Mouse (Mus musculus) forebrain, embryonic 13.5 days (tissue): Measurements from ENCODE around the gene Syt1. TPM values are rescaled to one million over a fixed set of nuclear protein-coding genes. Genes with fewer than 3 reads are reported as not detected.
A peak's percentile ranks its signal among the peaks of the same experiment; 100 is the strongest.

ENCODE experiments used
- ATAC-seq: fragments of 200-750 bp; cut with Nextera tagmentation; 2 replicates; pipeline ENCODE4 v1.8.0; 2017
- H3K27ac ChIP-seq: fragments of 300-500 bp; sonication (generic); 2 replicates; pipeline ENCODE4 v1.5.1; 2015; ENCODE audit warnings: inconsistent platforms, mild to moderate bottlenecking, moderate library complexity
- H3K27me3 ChIP-seq: fragments of 300-500 bp; sonication (generic); 2 replicates; pipeline ENCODE4 v1.6.1; 2015; ENCODE audit warnings: mild to moderate bottlenecking, inconsistent platforms
- H3K36me3 ChIP-seq: fragments of 300-500 bp; sonication (generic); 2 replicates; pipeline ENCODE4 v1.6.1; 2015; ENCODE audit warnings: mild to moderate bottlenecking, inconsistent platforms; ENCODE audit not compliant: poor library complexity, severe bottlenecking
- H3K4me1 ChIP-seq: fragments of 300-500 bp; sonication (generic); 2 replicates; pipeline ENCODE4 v1.6.1; 2015; ENCODE audit warnings: inconsistent platforms
- H3K4me2 ChIP-seq: fragments of 300-500 bp; sonication (generic); 2 replicates; pipeline ENCODE4 v1.6.1; 2015; ENCODE audit warnings: inconsistent platforms, mild to moderate bottlenecking, moderate library complexity
- H3K4me3 ChIP-seq: fragments of 300-500 bp; sonication (generic); 2 replicates; pipeline ENCODE4 v1.5.1; 2015; ENCODE audit warnings: mild to moderate bottlenecking, inconsistent platforms
- H3K9ac ChIP-seq: fragments of 300-500 bp; sonication (generic); 2 replicates; pipeline ENCODE4 v1.6.1; 2015; ENCODE audit warnings: mild to moderate bottlenecking, inconsistent platforms
- H3K9me3 ChIP-seq: fragments of 300-500 bp; sonication (generic); replicated peaks from 2 replicates; pipeline ENCODE4 v1.6.1; 2016; ENCODE audit warnings: inconsistent platforms
- WGBS: fragments of 180-500 bp; shearing (Covaris S2); methylation state at CpG from one replicate; pipeline ENCODE4 v1.1.7; 2015; 5-methylcytosine and 5-hydroxymethylcytosine counted together
- polyA plus RNA-seq: library from polyadenylated mRNA; unstranded; fragments of >200 nt; fragmentation: Nextera tagmentation; extraction: Ambion mirVana; gene quantifications from 2 replicates; pipeline ENCODE4 v1.2.1, GENCODE M21; 2015

The Syt1 gene
- polyA plus RNA-seq, 1 experiment from 2014 or later, result 45.9 TPM

GRCm38 (mm10) chr10:108728961-108729360 is 281.8 kb downstream of the Syt1 start:
- H3K4me2 ChIP-seq, result no peak overlapping the region
- H3K27ac ChIP-seq, result no peak overlapping the region
- no peaks in the 10 kb centered on the region for H3K27me3 ChIP-seq
- WGBS, result 71% methylated on average over 8 of the region's 8 CpGs
- no peaks in the 10 kb centered on the region for H3K36me3 ChIP-seq
- no peak for ATAC-seq
- no peaks in the 10 kb centered on the region for H3K4me1 ChIP-seq
- no peak overlapping the region for H3K9ac ChIP-seq
- H3K4me3 ChIP-seq, result no peak overlapping the region
- H3K9me3 ChIP-seq, result no peaks in the 10 kb centered on the region

GRCm38 (mm10) chr10:108726391-108726790 is 284.4 kb downstream of the Syt1 start:
- Histone ChIP-seq H3K27ac (no peak overlapping the region), H3K9me3 (no peaks in the 10 kb centered on the region), H3K36me3 (no peaks in the 10 kb centered on the region), H3K4me2 (no peak overlapping the region), H3K27me3 (no peaks in the 10 kb centered on the region), H3K4me1 (no peaks in the 10 kb centered on the region), H3K4me3 (no peak overlapping the region), H3K9ac (no peak overlapping the region)
- WGBS, result 89% methylated on average over 4 of the region's 4 CpGs
- ATAC-seq, result no peak

GRCm38 (mm10) chr10:108724878-108725277 is 285.9 kb downstream of the Syt1 start:
- Histone ChIP-seq H3K36me3 (no peaks in the 10 kb centered on the region), H3K27me3 (no peaks in the 10 kb centered on the region), H3K4me3 (no peak overlapping the region), H3K27ac (no peak overlapping the region), H3K4me2 (no peak overlapping the region), H3K4me1 (no peaks in the 10 kb centered on the region), H3K9me3 (no peaks in the 10 kb centered on the region), H3K9ac (no peak overlapping the region)
- ATAC-seq, result no peak
- 70% methylated on average over 3 of the region's 3 CpGs for WGBS

- no peaks in the 10 kb centered on the region for H3K36me3 ChIP-seq
- ATAC-seq, result peak; percentile 82
- H3K27ac ChIP-seq, result no peak overlapping the region
- H3K4me1 ChIP-seq, result no peaks in the 10 kb centered on the region
- no peaks in the 10 kb centered on the region for H3K27me3 ChIP-seq
- H3K9me3 ChIP-seq, result no peaks in the 10 kb centered on the region
- no peak overlapping the region for H3K4me2 ChIP-seq
- H3K9ac ChIP-seq, result no peak overlapping the region
- no peak overlapping the region for H3K4me3 ChIP-seq
- WGBS, result 66% methylated on average over 5 of the region's 5 CpGs
Observed at GRCm38 (mm10) chr10:108710514-108710913, 300.3 kb downstream of the Syt1 start.

- Histone ChIP-seq H3K9ac (no peak overlapping the region), H3K4me2 (no peak overlapping the region), H3K4me3 (no peak overlapping the region), H3K36me3 (no peaks in the 10 kb centered on the region), H3K9me3 (no peaks in the 10 kb centered on the region), H3K27me3 (no peaks in the 10 kb centered on the region), H3K27ac (no peak overlapping the region), H3K4me1 (peaks cover 13% of the 10 kb centered on the region)
- 85% methylated on average over 3 of the region's 3 CpGs for WGBS
- ATAC-seq, result no peak
Observed at GRCm38 (mm10) chr10:108705658-108706057, 305.1 kb downstream of the Syt1 start.

- Histone ChIP-seq H3K27ac (peak overlapping the region; percentile 62), H3K4me2 (peak overlapping the region; percentile 34), H3K4me3 (no peak overlapping the region), H3K4me1 (peaks cover 21% of the 10 kb centered on the region), H3K36me3 (no peaks in the 10 kb centered on the region), H3K9ac (no peak overlapping the region), H3K9me3 (no peaks in the 10 kb centered on the region), H3K27me3 (no peaks in the 10 kb centered on the region)
- peak; percentile 87 for ATAC-seq
- WGBS, result 7% methylated on average over 14 of the region's 14 CpGs
Observed at GRCm38 (mm10) chr10:108701361-108702128, 309.2 kb downstream of the Syt1 start.

GRCm38 (mm10) chr10:108699946-108700345 is 310.8 kb downstream of the Syt1 start, which contains the start of gene Gm5136:
Gm5136 (minus strand) TSS chr10:108700160.
- H3K9me3 ChIP-seq, result no peaks in the 10 kb centered on the region
- no peak within 1 kb of the TSS for H3K27ac ChIP-seq
- WGBS, result 98% methylated on average over 9 of the region's 9 CpGs
- H3K4me2 ChIP-seq, result no peak within 1 kb of the TSS
- H3K4me3 ChIP-seq, result no peak within 1 kb of the TSS
- H3K27me3 ChIP-seq, result no peaks in the 10 kb centered on the region
- peaks cover 22% of the 10 kb centered on the region for H3K4me1 ChIP-seq
- H3K36me3 ChIP-seq, result no peaks in the 10 kb centered on the region
- peak; percentile 16; the same call in 1 of the 2 replicates for ATAC-seq
- no peak within 1 kb of the TSS for H3K9ac ChIP-seq

GRCm38 (mm10) chr10:108697062-108697461 is 313.7 kb downstream of the Syt1 start:
- H3K4me2 ChIP-seq, result no peak overlapping the region
- no peak overlapping the region for H3K4me3 ChIP-seq
- H3K27me3 ChIP-seq, result no peaks in the 10 kb centered on the region
- no peak overlapping the region for H3K9ac ChIP-seq
- no peak for ATAC-seq
- H3K4me1 ChIP-seq, result peaks cover 19% of the 10 kb centered on the region
- H3K27ac ChIP-seq, result 0 out of 2 replicates have a peak overlapping the region, but pooled peaks have one; percentile 31
- no peaks in the 10 kb centered on the region for H3K36me3 ChIP-seq
- 68% methylated on average over 5 of the region's 5 CpGs for WGBS
- H3K9me3 ChIP-seq, result no peaks in the 10 kb centered on the region

GRCm38 (mm10) chr10:108690954-108691353 is 319.8 kb downstream of the Syt1 start:
- Histone ChIP-seq H3K4me1 (peaks cover 5% of the 10 kb centered on the region; the same call in 1 of the 2 replicates), H3K36me3 (no peaks in the 10 kb centered on the region), H3K4me2 (no peak overlapping the region), H3K4me3 (no peak overlapping the region), H3K9ac (no peak overlapping the region), H3K27me3 (no peaks in the 10 kb centered on the region), H3K27ac (0 out of 2 replicates have a peak overlapping the region, but pooled peaks have one; percentile 16), H3K9me3 (no peaks in the 10 kb centered on the region)
- ATAC-seq, result peak; percentile 51; the same call in 1 of the 2 replicates
- WGBS, result 60% methylated on average over 9 of the region's 9 CpGs

- Histone ChIP-seq H3K9me3 (no peaks in the 10 kb centered on the region), H3K27ac (no peak overlapping the region), H3K4me2 (no peak overlapping the region), H3K9ac (no peak overlapping the region), H3K4me3 (no peak overlapping the region), H3K4me1 (peaks cover 5% of the 10 kb centered on the region; the same call in 1 of the 2 replicates), H3K36me3 (no peaks in the 10 kb centered on the region), H3K27me3 (no peaks in the 10 kb centered on the region)
- 87% methylated on average over 4 of the region's 4 CpGs for WGBS
- ATAC-seq, result no peak
Observed at GRCm38 (mm10) chr10:108686696-108687095, 324.1 kb downstream of the Syt1 start.

- Histone ChIP-seq H3K27me3 (no peaks in the 10 kb centered on the region), H3K4me2 (no peak overlapping the region), H3K9ac (no peak overlapping the region), H3K9me3 (no peaks in the 10 kb centered on the region), H3K4me3 (no peak overlapping the region), H3K27ac (peak overlapping the region; percentile 20; the same call in 1 of the 2 replicates), H3K4me1 (peaks cover 16% of the 10 kb centered on the region), H3K36me3 (no peaks in the 10 kb centered on the region)
- WGBS, result 44% methylated on average over 14 of the region's 14 CpGs
- ATAC-seq, result peak; percentile 78
Observed at GRCm38 (mm10) chr10:108679675-108680390, 330.9 kb downstream of the Syt1 start.

GRCm38 (mm10) chr10:108677053-108677452 is 333.7 kb downstream of the Syt1 start:
- H3K4me3 ChIP-seq, result no peak overlapping the region
- H3K27me3 ChIP-seq, result no peaks in the 10 kb centered on the region
- H3K9ac ChIP-seq, result no peak overlapping the region
- H3K9me3 ChIP-seq, result no peaks in the 10 kb centered on the region
- H3K27ac ChIP-seq, result no peak overlapping the region
- H3K4me2 ChIP-seq, result no peak overlapping the region
- no peaks in the 10 kb centered on the region for H3K36me3 ChIP-seq
- no peak for ATAC-seq
- peaks cover 16% of the 10 kb centered on the region for H3K4me1 ChIP-seq
- 82% methylated on average over 8 of the region's 8 CpGs for WGBS
